Comparison of ENCODE assay signal across 18 mouse cellular contexts in the genomic region with DNA sequence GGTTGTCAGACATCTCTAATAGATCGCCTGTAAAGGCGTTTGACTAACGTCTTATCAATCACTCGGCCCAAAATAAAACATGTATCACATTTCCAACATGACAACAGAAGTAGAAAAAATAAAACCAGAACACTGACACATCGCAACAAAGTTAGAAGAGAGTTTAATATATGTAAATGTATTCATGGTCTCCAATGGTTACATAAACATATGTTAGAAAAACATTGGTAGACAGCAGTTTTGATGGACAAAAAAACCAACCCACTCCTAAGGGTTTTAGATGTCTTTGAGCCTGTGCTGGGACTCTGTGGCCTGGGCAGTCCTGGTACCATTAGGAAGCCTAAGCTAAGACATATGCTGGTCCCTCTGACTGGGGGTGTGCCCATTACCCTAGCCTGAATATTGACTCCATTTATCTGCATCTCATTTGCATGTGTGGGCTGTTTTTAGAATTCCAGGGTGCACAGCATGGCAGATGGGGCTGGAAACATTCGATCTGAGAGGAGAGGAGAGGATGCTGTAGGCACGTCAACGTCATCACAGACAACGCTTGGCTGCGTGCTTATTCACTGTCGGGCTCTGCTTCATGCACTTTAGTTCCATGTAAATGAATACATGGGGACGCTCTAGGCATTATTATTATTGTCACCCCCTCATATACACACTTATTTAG. TPM values are rescaled to one million over a fixed set of nuclear protein-coding genes. Genes with fewer than 3 reads are reported as not detected.
DNase-seq lines count a peak whose midpoint lies in the region; ATAC-seq and TF ChIP-seq lines count a peak whose summit lies in the region.
"Had no signal": no experiment of that assay in that cellular context is flagged by ENCODE, and none has a peak within 500 bp of the region (broad histone marks: within the 10 kb centered on the region; RNA-seq: fewer than 3 reads in every experiment).

No protein-coding gene starts in this region.

- 0 out of 2 replicates have a peak, but pooled peaks have one; percentile 27 for ATAC-seq in forebrain, embryonic 12.5 days (ENCODE audit: low FRiP score)
- no peak for ATAC-seq in forebrain, embryonic 11.5 days (replicated peaks; ENCODE audit: low FRiP score)
- ATAC-seq: intestine, embryonic 16.5 days had no signal

- peaks cover 3% of the 10 kb centered on the region for H3K4me1 ChIP-seq in forebrain, embryonic 12.5 days
- H3K4me1 ChIP-seq in forebrain, embryonic 11.5 days (replicated peaks; ENCODE audit: control insufficient read depth, insufficient read depth, low read length), result no peaks in the 10 kb centered on the region

- DNase-seq in forebrain, embryonic 11.5 days (ENCODE audit: low spot score), result no peak
- peak; percentile 72 for DNase-seq in brain, embryonic 14.5 days (ENCODE audit: low read depth)
- DNase-seq in frontal cortex, postnatal 36 days (ENCODE audit: low spot score in 2 of 2), result peak; percentile 49 to 78
- peak; percentile 56 to 66 for DNase-seq in left cerebral cortex, postnatal 14 days (ENCODE audit: low spot score in 2 of 2)
- no peak for DNase-seq in spleen, adult 18-20 months
- no peak for DNase-seq in adrenal gland, adult (ENCODE audit: inconsistent age in 2 of 2, low spot score in 1 of 2)
- no peak for DNase-seq in lung, adult 18-20 months
- DNase-seq: cerebellum, postnatal 36 days; gastrocnemius, postnatal 36 days; kidney, postnatal 4 days; lung, postnatal 36 days had no signal

- intact Hi-C loops in left cerebral cortex, postnatal 14 days (cut with DNase I), result no loop called here

- no peak overlapping the region for H3K4me2 ChIP-seq in forebrain, embryonic 12.5 days
- no peak overlapping the region for H3K4me2 ChIP-seq in forebrain, embryonic 11.5 days (ENCODE audit: low read depth, low read length, severe bottlenecking)
- H3K4me2 ChIP-seq: liver, embryonic 11.5 days had no signal

- no peak overlapping the region for H3K9ac ChIP-seq in forebrain, embryonic 12.5 days
- no peak overlapping the region for H3K9ac ChIP-seq in forebrain, embryonic 11.5 days (ENCODE audit: low read length)

- no peak overlapping the region for H3K27ac ChIP-seq in forebrain, embryonic 12.5 days
- no peak overlapping the region for H3K27ac ChIP-seq in forebrain, embryonic 11.5 days (ENCODE audit: low read depth, low read length)

- no peak for TF ChIP-seq POLR2A in brain, embryonic 14.5 days (IDR thresholded peaks at IDR 0.05; ENCODE audit: borderline replicate concordance, extremely low read depth, insufficient read depth, insufficient read length, poor library complexity, severe bottlenecking)

- no peak for TF ChIP-seq CTCF in brain, embryonic 14.5 days (IDR thresholded peaks at IDR 0.05; ENCODE audit: borderline replicate concordance, extremely low read depth, insufficient read depth, insufficient read length)

- H3K36me3 ChIP-seq in forebrain, embryonic 12.5 days (replicated peaks), result no peaks in the 10 kb centered on the region
- no peaks in the 10 kb centered on the region for H3K36me3 ChIP-seq in forebrain, embryonic 11.5 days (ENCODE audit: control insufficient read depth, insufficient read depth, low read length)

- no peak overlapping the region for H3K4me3 ChIP-seq in forebrain, embryonic 12.5 days (replicated peaks)
- no peak overlapping the region for H3K4me3 ChIP-seq in forebrain, embryonic 11.5 days (ENCODE audit: low read depth, low read length)

- H3K27me3 ChIP-seq in forebrain, embryonic 12.5 days, result no peaks in the 10 kb centered on the region
- no peaks in the 10 kb centered on the region for H3K27me3 ChIP-seq in forebrain, embryonic 11.5 days (ENCODE audit: control insufficient read depth, insufficient read depth, low read length)

- 87% methylated on average over 12 of the region's 12 CpGs for WGBS in forebrain, embryonic 12.5 days
- 91% methylated on average over 12 of the region's 12 CpGs for WGBS in forebrain, embryonic 11.5 days

- no peaks in the 10 kb centered on the region for H3K9me3 ChIP-seq in forebrain, embryonic 12.5 days
- no peaks in the 10 kb centered on the region for H3K9me3 ChIP-seq in forebrain, embryonic 11.5 days (ENCODE audit: control insufficient read depth, low read length)

RNA-seq across cellular contexts. Expression of gene Gprc5d, which starts 25.1 kb away (rescaled TPM):
- not detected in 2 replicates for polyA plus RNA-seq in forebrain, embryonic 12.5 days (2016; fragmentation: Nextera tagmentation; extraction: Ambion mirVana)
- polyA plus RNA-seq in forebrain, embryonic 11.5 days (2014; fragmentation: Nextera tagmentation; extraction: Ambion mirVana), result not detected in 2 replicates
- 0.08 TPM in 1 of 2 replicates, not detected in the other for polyA plus RNA-seq in brain, embryonic 14.5 days (2012; rRNA removed)
- total RNA-seq in left cerebral cortex, postnatal 14 days (2021), result not detected
- total RNA-seq: adrenal gland, postnatal 4 days; gastrocnemius, postnatal 36 days; monocyte, adult 5-6 weeks; neutrophil, adult 5-6 weeks had no signal
- polyA plus RNA-seq: heart, embryonic 14.5 days had no signal

RNA-seq across cellular contexts. Expression of gene Gprc5a, which starts 27.5 kb away (rescaled TPM):
- polyA plus RNA-seq in forebrain, embryonic 12.5 days (2016; fragmentation: Nextera tagmentation; extraction: Ambion mirVana), result 1.7 and 1.8 TPM in 2 replicates
- 2.7 and 4.5 TPM in 2 replicates for polyA plus RNA-seq in forebrain, embryonic 11.5 days (2014; fragmentation: Nextera tagmentation; extraction: Ambion mirVana)
- polyA plus RNA-seq in brain, embryonic 14.5 days (2012; rRNA removed), result 0.18 and 0.48 TPM in 2 replicates
- under 1 TPM; 0.21 to 0.44 TPM for total RNA-seq in left cerebral cortex, postnatal 14 days (2021)

Comparison
In these comparisons a context has a peak if more than half of its experiments do, and no peak if none do; other contexts are left out.
1. DNase-seq: peak in brain, embryonic 14.5 days (single experiment), frontal cortex, postnatal 36 days (2 of 2) and left cerebral cortex, postnatal 14 days (2 of 2); none in forebrain, embryonic 11.5 days (single experiment), spleen, adult 18-20 months (0 of 2), adrenal gland, adult (0 of 2) and lung, adult 18-20 months (0 of 2).